Mouse (Mus musculus) MEL (cell line): Measurements from ENCODE around the gene Per1.

Source experiments
- CTCF ChIP-seq, 3 experiments: IDR thresholded peaks in 2 of 3; conservative IDR thresholded peaks in 1 of 3; 2 replicates each; pipeline ENCODE4 v1.5.1; 2011 to 2012; ENCODE audit warnings: low read length in 3 of 3, low read depth in 2 of 3, mild to moderate bottlenecking in 2 of 3, improper control_type of control experiment in 1 of 3, inconsistent platforms in 1 of 3, mixed read lengths in 1 of 3, moderate library complexity in 1 of 3; ENCODE audit not compliant: control insufficient read depth in 1 of 3, insufficient read depth in 1 of 3, poor library complexity in 1 of 3, severe bottlenecking in 1 of 3
- MAX ChIP-seq: IDR thresholded peaks from 2 replicates; pipeline ENCODE4 v1.6.1; 2011; ENCODE audit warnings: low read length, improper control_type of control experiment
- MYC ChIP-seq: IDR thresholded peaks from 2 replicates; pipeline ENCODE4 v1.6.1; 2011; ENCODE audit warnings: low read depth, mild to moderate bottlenecking, low read length, improper control_type of control experiment, moderate library complexity
- POLR2A ChIP-seq, 2 experiments: IDR thresholded peaks; 2 replicates each; pipeline ENCODE4 v1.6.1; 2011 to 2012; ENCODE audit warnings: low read length in 2 of 2, mild to moderate bottlenecking in 2 of 2, control low read depth in 1 of 2, improper control_type of control experiment in 1 of 2, low read depth in 1 of 2, moderate library complexity in 1 of 2; ENCODE audit not compliant: control insufficient read depth in 1 of 2, insufficient read depth in 1 of 2, poor library complexity in 1 of 2
- SMC3 ChIP-seq: IDR thresholded peaks from 2 replicates; pipeline ENCODE4 v1.6.1; 2011; ENCODE audit warnings: low read depth, low read length, improper control_type of control experiment
- TAL1 ChIP-seq: IDR thresholded peaks from 2 replicates; pipeline ENCODE4 v1.6.1; 2012; ENCODE audit warnings: mild to moderate bottlenecking, inconsistent platforms, low read length, moderate library complexity, mixed read lengths

DNA sequence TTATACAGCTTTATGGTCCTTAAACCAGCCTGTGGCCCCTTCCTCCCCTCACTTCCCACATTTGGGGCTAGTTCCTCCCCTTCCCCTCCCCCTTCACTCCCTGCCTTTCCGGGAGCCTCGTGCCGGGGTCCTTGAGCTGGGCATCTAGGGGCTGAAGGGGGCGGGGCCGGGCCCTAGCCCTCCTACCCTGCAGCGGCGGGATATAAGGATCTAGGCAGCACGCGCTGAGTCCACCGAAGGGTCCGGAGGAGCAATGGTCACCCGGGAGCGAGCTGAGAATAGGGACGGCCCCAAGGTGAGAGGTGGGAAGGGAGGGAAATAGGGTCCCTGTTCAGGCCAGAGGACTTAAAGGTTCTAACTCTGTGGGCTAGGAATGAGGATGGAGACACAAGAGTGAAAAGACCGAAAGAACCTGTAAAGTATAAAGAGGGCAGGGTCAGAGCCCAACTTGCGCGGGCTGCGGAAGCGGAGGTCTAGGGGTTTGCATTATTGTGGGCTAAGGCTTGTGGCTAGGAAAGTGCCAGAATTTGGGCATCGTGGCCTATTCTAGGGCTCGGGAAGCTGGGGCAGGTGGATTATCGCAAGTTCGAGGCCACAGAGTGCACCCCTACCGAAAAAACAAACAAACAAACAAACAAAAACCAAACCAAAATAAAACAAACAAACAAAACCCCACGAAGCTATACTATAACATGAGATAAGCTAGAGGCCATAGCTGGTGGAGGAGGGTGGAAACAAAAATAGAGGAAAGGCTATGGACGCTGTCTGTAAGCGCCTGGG lies 25.4 kb downstream of the Per1 start, which contains the start of gene Hes7:
- TF ChIP-seq POLR2A (IDR thresholded peaks at IDR 0.05; ENCODE audit: control insufficient read depth in 1 of 2, insufficient read depth in 1 of 2, low read depth in 1 of 2, low read length in 2 of 2, poor library complexity in 1 of 2) (no peak), TAL1 (no peak), SMC3 (no peak), CTCF (IDR thresholded peaks at IDR 0.05 in 2 of 3, conservative IDR thresholded peaks at IDR 0.05 in 1 of 3; ENCODE audit: control insufficient read depth in 1 of 3, insufficient read depth in 1 of 3, low read depth in 2 of 3, low read length in 3 of 3, poor library complexity in 1 of 3, severe bottlenecking in 1 of 3) (no peak), MAX (no peak), MYC (no peak)
